Mouse (Mus musculus): ENCODE measurements at regions not wholly inside any gene's neighbourhood (a gene's known extent, or its start where the extent isn't known, plus 50 kb on each side); places are given as distances from the start of the nearest gene placed in this dataset.

DNA sequence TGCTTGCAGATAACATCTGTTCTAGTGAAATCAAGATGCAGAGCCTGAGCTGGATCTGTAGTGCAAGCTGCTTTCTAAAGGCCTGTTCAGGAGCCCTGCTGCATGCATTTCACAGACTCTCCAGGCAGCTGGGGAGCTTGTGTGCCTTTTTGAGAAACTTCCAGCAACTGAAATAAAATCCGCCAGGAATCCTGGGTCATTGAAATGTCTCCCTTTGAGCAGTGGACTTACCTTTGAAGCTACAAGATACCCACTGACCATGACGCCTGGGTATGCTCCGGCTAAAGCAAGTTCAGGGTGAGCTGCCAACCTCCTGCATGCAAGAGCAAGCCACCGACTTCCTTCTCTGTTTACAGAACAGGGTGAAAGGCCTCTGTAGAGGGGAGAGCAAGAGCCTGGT, 278.7 kb downstream of the Cenpw start:
- no peak for DNase-seq (ENCODE audit: low spot score in 2 of 2)

DNA sequence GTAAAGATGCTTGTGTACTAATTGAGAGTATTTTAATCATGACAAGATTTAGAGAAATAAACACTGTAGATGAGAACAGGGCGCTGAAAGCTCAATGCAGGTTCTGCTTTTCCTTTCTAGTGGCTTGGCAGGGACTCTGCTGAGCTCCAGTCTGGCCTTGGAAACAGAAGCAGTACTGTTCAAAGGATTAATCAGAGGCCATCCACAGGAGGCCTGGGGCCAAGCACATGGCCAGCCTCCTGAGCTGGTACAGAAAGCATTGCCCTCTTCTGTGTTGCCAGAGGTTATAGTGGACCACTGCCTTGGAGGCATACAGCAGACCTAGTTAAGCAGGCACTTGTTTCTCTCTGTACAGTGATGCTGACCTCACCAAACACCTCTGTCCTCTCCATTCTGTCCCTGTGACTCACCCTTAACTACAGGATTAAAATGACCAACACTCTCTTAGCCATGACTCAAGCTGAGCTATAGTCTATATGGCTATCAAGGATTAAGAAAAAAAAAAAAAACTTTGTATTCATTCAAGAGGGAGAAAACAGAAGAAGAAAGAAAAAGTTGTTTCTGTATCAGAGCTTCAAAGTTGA, 302.5 kb downstream of the Cenpw start:
- peak; percentile 7 to 25 for DNase-seq (ENCODE audit: low spot score in 2 of 2)

DNA sequence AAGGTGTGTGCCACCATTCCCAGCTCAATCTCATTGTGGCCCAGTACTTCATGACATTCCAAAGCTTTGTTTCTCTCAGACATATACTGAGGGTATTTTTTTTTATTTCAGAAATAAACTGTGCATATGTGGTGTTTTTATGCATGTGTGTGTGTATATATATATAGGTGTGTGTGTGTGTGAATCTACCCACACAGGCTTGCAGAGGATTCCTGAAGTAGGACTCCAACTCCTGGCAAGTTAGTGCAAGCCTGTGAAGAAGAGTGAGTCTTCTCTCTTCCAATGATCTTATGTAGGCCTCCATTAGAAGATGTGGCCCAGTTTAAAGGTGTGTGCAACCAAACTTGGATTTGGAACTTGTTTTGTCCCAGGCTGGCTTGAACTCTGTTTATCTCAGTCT, 328.9 kb upstream of the Rspo3 start:
- no peak for DNase-seq (ENCODE audit: low spot score in 2 of 2)

DNA sequence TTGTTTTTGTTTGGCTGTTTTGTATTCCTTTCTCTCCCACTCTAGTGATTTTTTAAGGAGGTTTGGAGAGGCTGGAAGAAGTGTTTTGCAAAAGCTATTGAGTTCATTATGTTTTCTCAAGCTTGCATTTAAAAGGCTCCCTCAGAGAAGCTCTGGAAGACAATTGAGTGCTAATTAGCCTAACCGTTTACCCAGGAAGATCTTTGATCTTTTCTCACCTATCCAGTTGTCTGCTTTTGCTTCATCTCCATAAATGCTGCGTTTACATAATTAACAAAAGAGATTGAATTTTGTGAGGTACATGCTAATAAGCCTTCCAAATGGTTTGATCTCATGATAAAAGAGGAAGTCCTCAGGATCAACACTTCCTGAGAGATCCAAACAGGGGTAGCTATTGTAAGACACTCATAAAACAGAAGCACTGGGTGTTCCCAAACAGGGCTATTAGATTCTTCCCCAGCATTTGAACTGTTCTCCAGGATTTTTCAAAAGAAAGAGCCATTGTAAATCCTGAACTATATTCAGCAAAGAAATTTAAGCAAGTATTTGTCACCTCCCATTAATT, 320.2 kb upstream of the Rspo3 start:
- no peak for DNase-seq (ENCODE audit: low spot score in 2 of 2)

DNA sequence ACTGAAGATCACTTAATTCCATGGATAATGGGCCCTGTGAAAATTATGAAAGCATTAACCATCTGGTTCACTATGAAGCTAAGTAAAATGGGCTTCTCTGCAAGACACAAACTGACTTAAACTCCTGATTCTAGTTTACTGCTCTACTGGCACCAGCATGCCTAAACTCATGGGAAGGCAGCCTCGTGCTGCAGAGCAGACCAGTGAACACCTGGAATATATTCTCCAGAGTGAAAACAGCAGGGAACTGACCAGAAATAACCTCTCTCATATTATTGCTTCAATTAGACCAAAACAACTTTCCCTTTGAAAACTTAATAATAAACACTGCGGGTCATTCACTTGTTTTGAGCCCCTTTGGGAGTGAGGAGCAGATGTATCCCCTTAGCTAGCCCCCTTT, 316.8 kb upstream of the Rspo3 start:
- no peak for DNase-seq (ENCODE audit: low spot score in 2 of 2)

DNA sequence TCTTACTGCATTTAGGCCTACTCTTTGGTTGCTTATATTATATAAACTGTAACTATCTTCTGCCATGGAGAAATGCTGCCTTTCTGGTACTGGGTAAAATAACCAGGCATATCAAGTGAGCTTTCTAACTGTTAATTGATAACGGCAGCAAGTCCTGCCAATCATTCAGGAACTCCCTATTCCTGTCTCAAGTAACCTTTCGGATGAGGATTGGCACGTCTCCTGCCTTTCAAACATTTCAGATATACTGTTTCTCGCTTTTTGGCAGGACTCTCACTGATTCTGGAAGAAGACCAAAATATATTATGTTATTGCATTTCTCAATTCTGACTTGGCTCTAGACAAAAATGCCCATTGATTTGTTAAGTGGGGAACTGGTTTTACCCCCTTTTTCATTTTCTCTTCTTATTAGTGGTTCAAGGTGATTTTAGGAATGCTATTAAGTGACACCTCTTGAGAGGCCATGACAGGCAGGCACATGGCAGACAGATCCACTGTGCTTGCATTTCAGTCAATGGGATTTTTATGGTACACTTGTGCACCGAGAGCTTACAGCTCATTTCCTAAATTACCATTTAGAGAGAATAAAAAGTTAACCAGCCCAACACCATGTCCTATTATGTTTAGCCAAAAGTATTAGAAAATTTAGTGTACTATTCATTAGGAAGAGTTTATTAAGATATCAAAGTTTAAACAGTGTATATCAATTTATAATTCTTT, 289.4 kb upstream of the Rspo3 start:
- DNase-seq (ENCODE audit: low spot score in 2 of 2) = no peak

DNA sequence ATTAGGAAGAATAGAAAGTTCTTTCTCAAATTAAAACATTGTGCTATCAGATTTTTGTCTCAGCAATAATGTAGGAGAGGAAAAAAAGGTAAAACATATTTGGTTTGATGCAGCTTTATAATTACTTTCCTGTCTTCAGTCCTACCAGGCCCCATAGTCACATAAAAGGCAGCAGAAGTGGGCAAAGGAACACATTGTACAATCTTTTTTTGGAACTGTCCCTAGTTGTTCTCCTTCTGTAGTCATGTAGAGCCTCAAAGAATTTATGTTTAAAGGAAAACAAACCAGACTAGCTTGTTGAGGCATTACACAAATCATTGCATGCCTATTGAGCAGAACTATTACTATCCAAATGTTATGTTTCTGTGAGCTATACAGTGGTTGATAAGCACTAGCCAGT, 288.7 kb upstream of the Rspo3 start:
- no peak for DNase-seq (ENCODE audit: low spot score in 2 of 2)

DNA sequence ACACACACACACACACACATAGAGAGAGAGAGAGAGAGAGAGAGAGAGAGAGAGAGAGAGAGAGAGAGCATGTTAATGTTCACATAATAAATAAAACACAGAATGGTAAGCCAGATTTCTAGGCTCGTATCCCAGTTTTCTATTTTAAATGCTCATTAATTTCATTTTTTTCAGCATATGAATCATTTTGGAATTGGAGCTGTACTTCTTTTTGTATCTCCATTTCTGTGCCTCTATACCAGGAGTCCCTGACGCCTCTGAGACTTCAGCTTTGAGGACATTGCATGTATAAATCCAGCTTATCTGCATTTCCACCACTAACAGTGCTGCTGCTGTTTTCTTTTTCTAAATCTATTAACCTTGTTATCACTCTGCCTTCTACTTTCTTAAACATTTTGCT, 287.5 kb upstream of the Rspo3 start:
- DNase-seq (ENCODE audit: low spot score in 2 of 2) = peak in 1 of 2 experiments; percentile 16

DNA sequence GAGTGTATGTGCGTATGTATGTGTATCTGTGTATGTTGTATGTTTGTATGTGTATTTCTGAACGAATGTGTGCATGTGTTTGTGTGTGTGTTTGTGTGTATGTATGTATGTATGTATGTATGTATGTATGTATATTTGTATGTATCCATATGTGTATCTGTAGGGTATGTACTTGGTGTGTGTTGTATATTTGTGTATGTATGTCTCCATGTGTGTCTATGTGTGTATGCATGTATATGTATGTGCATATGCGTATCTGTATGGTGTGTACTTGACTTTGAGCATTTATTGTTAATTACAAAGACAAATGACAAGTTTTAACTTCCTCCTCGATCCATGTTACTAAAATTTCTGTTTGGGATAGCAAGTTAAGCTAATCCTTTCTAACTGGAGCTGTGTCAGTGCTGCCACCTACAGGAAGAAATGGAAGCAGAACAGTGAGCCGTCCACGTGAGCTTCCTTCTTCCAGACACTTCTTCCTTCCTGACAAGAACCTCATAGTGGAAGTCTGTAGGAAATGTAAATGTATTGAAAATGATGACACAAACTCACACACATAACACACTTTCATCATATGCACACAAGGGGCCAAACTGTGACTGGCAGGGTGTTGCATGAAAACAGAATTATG, 268.4 kb upstream of the Rspo3 start:
- peak; percentile 70 to 72 for DNase-seq (ENCODE audit: low spot score in 2 of 2)

DNA sequence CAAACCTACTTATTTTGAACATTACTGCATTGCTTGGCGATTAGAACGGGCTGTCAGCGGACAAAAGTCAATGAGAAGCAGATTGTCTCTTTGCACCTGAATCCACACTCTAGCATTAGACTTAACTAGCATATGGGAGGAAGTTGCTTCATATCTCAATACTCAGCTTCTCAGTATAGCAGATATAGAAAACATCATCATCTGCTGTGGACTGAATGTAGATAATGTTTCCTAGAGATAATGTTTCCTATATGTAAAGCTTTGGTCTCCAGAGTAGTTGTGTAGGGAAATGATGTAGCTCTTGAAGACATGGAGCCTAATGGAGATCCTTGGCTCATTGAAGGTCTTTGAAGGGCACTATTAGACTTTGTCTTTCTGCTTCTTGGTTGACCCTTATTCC, 267.0 kb upstream of the Rspo3 start:
- DNase-seq (ENCODE audit: low spot score in 2 of 2) = no peak

DNA sequence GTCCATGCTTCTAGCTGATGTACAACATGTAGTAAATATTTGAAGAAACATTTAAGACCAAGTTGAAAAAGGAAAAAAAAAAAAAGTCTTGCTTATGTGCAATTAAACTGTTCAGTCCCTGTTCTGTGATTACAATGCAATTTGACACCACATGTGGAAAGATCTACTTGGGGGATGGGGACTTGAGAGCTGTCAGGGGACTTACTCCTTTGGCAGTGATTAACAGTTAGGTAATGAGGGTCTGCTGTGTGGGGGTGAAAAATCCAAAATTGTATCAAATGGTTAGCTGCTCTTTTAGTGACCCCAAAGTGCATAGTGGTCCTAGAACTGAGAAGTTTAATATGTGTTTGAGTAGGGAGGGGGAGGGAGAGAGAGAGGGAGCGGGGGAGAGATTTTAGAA, 259.0 kb upstream of the Rspo3 start:
- no peak for DNase-seq (ENCODE audit: low spot score in 2 of 2)

DNA sequence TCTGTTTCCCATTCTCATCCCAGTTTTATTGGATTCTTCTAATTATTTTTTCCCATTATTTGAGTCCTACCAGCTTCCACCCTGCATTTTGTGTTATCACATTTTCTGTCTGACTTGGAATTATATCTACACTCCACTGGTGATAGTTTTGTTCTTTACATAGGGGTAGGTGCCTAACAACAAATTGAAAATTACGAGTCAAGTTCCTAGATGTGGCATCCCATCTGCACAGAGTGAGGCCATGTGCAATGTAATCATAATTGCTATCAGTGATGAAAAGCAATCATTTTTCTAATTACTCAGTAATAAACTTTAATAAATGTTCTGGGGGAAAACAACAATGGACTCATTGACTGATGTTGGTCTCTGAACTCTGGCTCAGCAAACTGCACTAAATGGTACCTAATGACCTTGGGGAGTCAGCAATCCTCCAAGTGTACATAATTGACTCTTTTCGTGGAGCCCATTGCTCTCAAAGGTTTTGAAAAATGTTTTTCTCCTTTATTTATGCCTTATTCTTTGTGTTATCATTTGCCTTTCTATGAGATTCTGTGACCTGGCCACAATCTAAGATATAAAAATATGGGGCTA, 250.6 kb upstream of the Rspo3 start:
- no peak for DNase-seq (ENCODE audit: low spot score in 2 of 2)

DNA sequence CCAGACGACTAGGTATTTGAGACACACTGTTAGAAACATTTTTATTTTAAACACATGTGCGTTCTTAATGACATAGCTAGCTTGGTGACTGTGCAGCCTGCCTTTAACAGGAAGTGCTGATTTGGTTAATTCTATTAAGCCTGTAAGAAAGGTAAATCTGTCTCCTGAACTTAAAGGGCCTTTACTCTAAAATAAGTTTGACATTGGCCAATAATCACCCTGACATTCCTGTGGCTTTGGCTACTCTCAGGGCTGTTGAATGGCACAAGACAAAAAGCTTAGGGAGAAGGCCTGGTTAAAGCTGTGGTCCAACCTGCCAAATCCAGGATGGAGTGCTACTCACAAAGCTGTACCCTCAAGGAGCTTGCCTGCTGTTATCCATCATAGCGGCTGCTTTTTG, 201.0 kb upstream of the Rspo3 start:
- DNase-seq (ENCODE audit: low spot score in 2 of 2) = no peak

DNA sequence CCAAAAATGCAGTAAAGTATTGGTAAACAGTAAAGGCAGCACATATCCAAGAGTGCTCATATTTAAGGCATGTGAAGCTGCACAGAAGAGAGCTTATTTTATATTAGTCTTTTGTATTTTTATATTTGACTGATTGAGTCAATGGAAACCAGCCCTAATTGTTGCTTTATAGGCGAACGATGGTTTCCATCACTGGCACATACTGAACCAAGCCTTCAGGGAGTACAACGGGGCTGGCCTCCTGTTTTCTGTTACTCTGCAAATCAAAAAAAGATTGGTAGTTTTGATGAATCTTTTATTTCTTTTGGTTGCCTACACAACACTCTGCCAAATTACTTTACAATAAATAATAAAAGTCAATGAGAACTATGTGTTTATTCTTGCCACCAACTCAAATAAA, 189.7 kb upstream of the Rspo3 start:
- no peak for DNase-seq (ENCODE audit: low spot score in 2 of 2)

DNA sequence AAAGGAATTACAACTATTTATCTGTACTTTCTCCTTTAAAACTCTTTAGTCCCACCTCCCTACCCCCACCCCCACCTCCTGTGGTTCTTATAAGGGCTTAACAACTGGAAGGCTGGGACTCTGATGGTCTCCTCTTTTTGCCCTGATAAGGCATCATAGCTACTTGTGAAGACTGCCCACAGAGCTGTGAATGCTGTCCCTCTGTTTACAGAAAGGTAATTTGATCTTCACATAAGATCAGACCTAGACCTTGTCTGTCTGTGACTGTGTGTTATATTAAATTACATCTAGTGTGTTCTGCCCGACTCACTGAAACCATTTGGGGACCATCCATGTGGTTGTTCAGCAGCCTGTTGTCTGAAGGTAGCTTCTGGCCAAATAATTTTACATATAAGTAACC, 175.3 kb upstream of the Rspo3 start:
- no peak for DNase-seq (ENCODE audit: low spot score in 2 of 2)

DNA sequence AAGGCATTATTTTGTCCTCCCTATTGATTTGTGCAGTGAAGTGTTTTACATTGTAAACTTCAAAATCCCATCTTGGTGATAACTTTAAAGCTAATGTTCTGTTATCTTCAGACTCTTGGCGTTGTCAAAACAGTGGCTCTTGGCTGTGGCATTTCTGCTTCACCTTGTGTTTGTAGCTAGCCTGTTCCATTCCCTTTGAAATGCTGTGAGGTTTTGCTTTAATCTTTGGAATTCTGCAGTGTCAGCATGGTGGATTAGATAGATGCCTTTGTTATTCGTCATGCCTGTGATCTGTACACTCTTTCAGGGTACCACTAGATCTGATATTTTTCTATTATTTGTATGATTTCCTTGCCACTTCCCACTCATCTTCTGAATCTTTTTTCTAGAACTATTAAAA, 173.0 kb upstream of the Rspo3 start:
- no peak for DNase-seq (ENCODE audit: low spot score in 2 of 2)

DNA sequence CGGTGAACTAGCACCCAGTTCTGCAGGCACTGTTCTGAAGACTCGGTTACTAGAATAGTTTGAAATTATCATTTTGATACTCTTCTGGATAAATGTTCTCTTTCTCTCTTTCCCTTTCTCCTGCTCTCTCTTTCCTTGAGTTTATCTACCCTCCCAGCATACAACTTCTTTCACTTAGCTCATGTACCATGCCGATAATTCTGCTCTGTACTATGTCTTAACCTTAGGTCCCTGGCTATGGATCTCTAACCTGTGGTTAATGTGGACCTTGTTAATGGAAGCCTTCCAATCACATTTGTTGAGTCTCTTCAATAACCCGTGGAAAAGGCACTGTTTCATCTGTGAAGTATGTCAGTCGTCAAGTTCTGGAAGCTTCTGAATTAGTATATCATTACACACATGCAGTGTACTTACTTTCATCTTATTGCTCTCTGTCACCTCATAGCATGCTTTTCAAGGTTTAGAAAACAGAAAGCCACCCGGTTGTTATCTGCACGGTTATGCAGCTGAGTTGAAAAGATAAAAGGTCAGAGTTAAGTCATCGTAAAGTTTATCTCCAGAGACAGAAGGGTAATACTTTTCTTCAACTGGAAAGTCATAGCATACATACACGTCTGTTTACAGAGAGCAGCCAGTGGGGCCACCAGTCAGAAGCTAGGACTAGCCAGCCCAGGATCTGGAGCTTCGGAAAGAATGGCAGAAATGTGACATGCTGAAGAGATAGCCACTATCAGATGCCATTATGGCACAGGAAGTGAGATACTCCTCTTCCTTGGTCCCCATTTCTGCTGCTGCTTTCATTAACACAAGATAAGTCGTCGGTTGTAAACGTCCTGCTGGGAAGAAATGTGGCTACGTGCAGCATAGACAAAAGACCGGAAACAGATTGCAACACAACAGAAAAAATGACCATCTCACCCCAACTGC, 157.6 kb upstream of the Rspo3 start:
- DNase-seq (ENCODE audit: low spot score in 2 of 2) = no peak

DNA sequence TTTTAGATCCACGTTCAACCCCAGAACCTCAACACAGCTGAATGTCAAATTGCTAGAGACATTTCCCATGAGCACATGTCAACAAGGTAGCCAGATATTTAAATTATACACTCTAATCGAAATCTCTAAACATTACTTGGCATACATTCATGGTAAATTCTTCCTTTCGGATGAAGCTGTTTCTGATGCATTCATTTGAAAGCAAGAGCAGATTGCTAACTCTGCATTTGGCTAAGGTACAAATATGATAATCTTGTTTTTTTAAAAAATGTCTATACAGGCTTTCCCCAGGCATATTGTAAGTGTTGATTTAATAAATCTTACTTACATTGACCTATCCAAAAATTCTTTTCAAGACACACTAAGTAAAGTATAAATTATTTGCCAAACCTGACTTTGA, 153.9 kb upstream of the Rspo3 start:
- DNase-seq (ENCODE audit: low spot score in 2 of 2) = no peak

DNA sequence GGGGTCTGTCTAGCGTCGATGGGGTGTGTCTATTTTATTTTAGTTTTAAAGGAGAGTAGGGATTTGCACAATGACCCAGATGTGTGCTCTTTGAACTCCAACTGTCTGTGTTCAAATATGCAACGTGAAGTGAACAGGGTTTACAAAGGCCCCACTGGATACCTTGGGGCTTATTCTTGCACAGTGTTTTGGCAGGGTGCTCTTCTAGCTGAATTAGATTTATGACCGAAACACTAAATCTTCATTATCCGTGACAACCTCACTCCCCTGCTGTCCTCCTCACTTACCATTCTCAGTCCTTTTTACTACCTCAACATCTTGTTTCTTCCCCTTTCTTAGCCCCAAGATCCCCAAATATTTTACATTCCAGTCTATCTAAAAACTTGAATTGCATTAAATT, 151.3 kb upstream of the Rspo3 start:
- DNase-seq (ENCODE audit: low spot score in 2 of 2) = no peak

DNA sequence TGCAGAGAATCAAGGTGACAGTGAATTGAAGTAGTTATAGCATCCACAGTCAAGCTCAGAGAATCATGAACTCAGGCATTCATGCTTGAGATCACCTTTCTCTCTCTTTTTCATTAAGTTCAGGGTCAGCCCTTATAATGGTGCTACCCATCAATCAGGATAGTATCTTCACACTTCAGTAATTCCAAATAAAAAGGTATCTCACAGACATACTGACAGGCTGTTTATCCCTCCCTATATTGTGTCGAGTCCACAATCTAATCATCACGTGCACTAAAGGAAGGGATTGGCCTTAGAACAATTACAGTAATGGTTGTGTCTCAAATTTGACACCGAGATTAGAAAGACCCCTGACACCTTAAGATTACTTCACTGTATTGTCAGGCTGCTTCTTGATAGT, 138.7 kb upstream of the Rspo3 start:
- no peak for DNase-seq (ENCODE audit: low spot score in 2 of 2)

DNA sequence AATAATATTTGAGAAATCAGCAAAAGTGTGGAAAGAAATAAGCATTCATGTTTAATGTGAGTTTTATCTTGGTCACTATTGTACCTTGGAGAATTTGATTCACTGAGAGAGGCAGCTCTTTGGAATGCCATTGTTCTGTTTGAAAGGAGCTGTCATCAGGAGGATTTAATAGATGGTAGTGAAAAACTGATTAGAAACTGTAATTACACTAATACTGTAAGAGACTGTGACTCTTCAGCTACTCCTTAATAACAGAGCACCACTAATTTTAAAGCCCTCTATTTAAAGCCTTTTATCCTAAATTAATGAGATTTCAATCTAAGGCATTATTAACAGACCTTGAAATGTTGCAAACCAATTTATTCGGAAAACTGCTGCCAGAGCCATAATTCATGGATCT, 126.1 kb upstream of the Rspo3 start:
- DNase-seq (ENCODE audit: low spot score in 2 of 2) = no peak

DNA sequence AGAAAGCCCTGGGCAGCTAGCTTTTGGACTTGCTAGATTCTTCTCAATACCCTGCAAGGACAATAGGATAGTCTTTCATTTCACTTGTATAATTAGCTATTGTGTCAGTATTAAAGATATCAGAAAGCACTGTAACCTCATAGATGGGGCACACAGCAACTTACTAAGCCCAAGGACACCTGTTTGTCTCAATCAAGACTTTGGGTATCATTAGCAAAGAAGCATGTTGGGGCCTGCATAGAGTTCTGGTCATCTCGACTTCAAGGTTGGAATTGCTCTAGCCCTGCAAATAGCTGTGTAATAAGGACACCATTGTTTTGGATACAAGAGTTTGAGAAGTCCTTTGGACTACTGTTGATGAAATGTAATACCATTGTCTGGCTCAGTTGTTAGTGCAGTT, 104.6 kb upstream of the Rspo3 start:
- DNase-seq (ENCODE audit: low spot score in 2 of 2) = no peak
